Mouse (Mus musculus) thymus, adult 2 months (tissue): ENCODE data around the gene Gtsf2.

ENCODE experiments used
- CTCF ChIP-seq: fragments of 200-500 bp; IDR thresholded peaks from 2 replicates; pipeline ENCODE4 v1.5.1; 2012; ENCODE audit warnings: mild to moderate bottlenecking, control low read depth, low read length, moderate library complexity, borderline replicate concordance; ENCODE audit not compliant: control insufficient read depth, poor library complexity, insufficient read depth; ENCODE audit errors: extremely low read depth
- POLR2A ChIP-seq: fragments of 200-500 bp; IDR thresholded peaks from 2 replicates; pipeline ENCODE4 v1.6.1; 2012; ENCODE audit warnings: mild to moderate bottlenecking, low read length, control low read depth, moderate library complexity; ENCODE audit not compliant: control insufficient read depth, poor library complexity, insufficient read depth; ENCODE audit errors: extremely low read depth

DNA sequence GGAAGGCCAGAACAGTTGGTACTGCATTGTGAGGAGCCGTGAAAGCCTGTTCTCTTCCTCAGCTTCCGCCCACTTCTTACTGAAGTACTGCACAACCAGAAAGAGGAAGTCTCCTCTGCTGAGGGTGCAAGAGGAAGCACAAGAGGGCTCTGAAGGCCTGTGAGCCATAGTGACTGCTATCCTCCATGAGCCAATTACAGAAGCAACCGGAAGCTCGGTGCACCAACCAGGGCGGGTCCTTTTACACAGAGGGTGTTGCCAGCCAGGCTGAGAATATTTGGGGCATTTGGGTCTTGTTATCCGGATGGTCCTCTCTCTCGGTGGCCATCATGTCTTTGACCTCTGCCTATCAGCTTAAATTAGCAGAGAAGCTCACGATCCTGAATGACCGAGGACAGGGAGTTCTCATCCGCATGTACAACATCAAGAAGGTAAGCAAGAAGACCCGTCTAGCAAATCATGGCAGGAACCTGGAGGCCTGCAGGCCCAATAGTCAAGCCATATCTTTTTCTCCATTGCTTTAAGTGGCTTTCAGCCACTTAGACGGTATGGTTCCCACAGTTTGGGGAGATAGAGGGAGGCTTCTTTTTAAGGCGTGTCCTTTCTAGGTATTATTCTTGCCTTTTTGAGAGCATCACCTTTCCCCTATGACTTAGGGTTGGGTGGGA lies 5.4 kb upstream of the Gtsf2 start, which contains the start of gene Nckap1l:
- no peak for TF ChIP-seq POLR2A
- TF ChIP-seq CTCF = no peak
